Mouse (Mus musculus) forebrain, embryonic 14.5 days (tissue): ENCODE results near the gene Dnah8. TPM values are rescaled to one million over a fixed set of nuclear protein-coding genes. Genes with fewer than 3 reads are reported as not detected.

Experiments
- ATAC-seq: fragments of 200-750 bp; cut with Nextera tagmentation; 2 replicates; pipeline ENCODE4 v1.8.0; 2017; ENCODE audit warnings: mild to moderate bottlenecking, moderate library complexity
- DNase-seq: peaks from one replicate; pipeline ENCODE4 v3.0.0-alpha.2; 2015; ENCODE audit warnings: low spot score
- H3K27ac ChIP-seq: fragments of 300-500 bp; sonication (generic); 2 replicates; pipeline ENCODE4 v1.5.1; 2014; ENCODE audit warnings: low read depth, mild to moderate bottlenecking, control low read depth, low read length, moderate library complexity
- H3K27me3 ChIP-seq: fragments of 300-500 bp; sonication (generic); replicated peaks from 2 replicates; pipeline ENCODE4 v1.6.1; 2014; ENCODE audit warnings: low read length, control low read depth, mixed read lengths; ENCODE audit not compliant: control insufficient read depth, insufficient read depth
- H3K36me3 ChIP-seq: fragments of 300-500 bp; sonication (generic); 2 replicates; pipeline ENCODE4 v1.6.1; 2014; ENCODE audit warnings: low read length, control low read depth; ENCODE audit not compliant: control insufficient read depth, insufficient read depth
- H3K4me1 ChIP-seq: fragments of 300-500 bp; sonication (generic); 2 replicates; pipeline ENCODE4 v1.6.1; 2014; ENCODE audit warnings: antibody characterized with exemption, low read length, control low read depth; ENCODE audit not compliant: control insufficient read depth, insufficient read depth
- H3K4me2 ChIP-seq: fragments of 300-500 bp; sonication (generic); 2 replicates; pipeline ENCODE4 v1.6.1; 2014; ENCODE audit warnings: mild to moderate bottlenecking, control low read depth, low read length
- H3K4me3 ChIP-seq: fragments of 300-500 bp; sonication (generic); 2 replicates; pipeline ENCODE4 v1.5.1; 2014; ENCODE audit warnings: low read depth, low read length, control low read depth
- H3K9ac ChIP-seq: fragments of 300-500 bp; sonication (generic); 2 replicates; pipeline ENCODE4 v1.6.1; 2014; ENCODE audit warnings: mild to moderate bottlenecking, low read length, control low read depth, moderate library complexity
- H3K9me3 ChIP-seq: fragments of 300-500 bp; sonication (generic); replicated peaks from 2 replicates; pipeline ENCODE4 v1.6.1; 2016; ENCODE audit warnings: low read length, control low read depth, mixed read lengths; ENCODE audit not compliant: control insufficient read depth
- WGBS: fragments of 180-500 bp; shearing (Covaris S2); extraction: QIAGEN DNeasy Blood & Tissue Kit; methylation state at CpG from one replicate; pipeline ENCODE4 v1.1.7; 2014; 5-methylcytosine and 5-hydroxymethylcytosine counted together
- polyA plus RNA-seq: library from polyadenylated mRNA; unstranded; fragments of >200 nt; fragmentation: Nextera tagmentation; extraction: Ambion mirVana; gene quantifications from 2 replicates; pipeline ENCODE4 v1.2.1, GENCODE M21; 2014

The Dnah8 gene
- polyA plus RNA-seq, 1 experiment from 2014 or later: 1.9 TPM

DNA sequence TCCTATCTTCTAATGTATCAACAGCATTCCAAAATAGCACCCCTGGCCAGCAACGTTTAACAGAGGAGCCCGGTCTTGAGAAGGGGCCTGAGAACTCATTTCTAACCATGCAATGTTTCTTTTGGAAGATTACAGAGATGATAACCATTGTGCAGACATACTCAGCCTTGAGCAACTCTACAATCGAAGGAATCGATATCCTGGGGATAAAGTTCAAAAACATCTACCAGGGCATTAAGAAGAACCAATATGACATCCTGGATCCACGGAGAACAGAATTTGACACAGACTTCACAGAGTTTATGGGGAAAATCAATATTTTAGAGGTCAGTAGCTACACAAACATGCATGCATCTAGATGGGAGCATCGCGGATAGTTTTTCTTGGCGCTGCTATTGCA lies 39.0 kb downstream of the Dnah8 start:
- DNase-seq (no peak), ATAC-seq (no peak)
- Histone ChIP-seq H3K9me3 (peaks cover 4% of the 10 kb centered on the region; the same call in 1 of the 2 replicates), H3K27ac (no peak overlapping the region), H3K27me3 (no peaks in the 10 kb centered on the region), H3K4me1 (no peaks in the 10 kb centered on the region), H3K4me3 (no peak overlapping the region), H3K36me3 (no peaks in the 10 kb centered on the region), H3K9ac (no peak overlapping the region), H3K4me2 (no peak overlapping the region)
- WGBS: 92% methylated on average over 8 of the region's 8 CpGs

DNA sequence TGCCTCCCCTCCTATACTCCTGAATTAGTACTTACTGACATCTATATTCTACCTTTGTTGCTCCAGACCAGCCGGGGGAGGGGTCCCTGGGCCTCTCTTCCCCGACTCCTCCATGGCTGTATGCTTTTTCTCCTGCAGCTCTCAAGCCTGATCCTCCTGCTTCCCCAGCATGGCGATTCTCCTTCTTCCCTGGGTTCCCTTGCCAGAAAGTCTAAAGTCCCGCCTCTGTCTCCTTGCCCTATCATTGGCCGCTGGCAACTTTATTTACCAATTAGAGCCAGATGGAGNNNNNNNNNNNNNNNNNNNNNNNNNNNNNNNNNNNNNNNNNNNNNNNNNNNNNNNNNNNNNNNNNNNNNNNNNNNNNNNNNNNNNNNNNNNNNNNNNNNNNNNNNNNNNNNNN lies 40.7 kb downstream of the Dnah8 start:
- Histone ChIP-seq H3K36me3 (no peaks in the 10 kb centered on the region), H3K27me3 (no peaks in the 10 kb centered on the region), H3K9ac (no peak overlapping the region), H3K27ac (no peak overlapping the region), H3K9me3 (peaks cover 4% of the 10 kb centered on the region; the same call in 1 of the 2 replicates), H3K4me1 (no peaks in the 10 kb centered on the region), H3K4me2 (no peak overlapping the region), H3K4me3 (no peak overlapping the region)
- ATAC-seq (no peak), DNase-seq (no peak)
- 81% methylated on average over 5 of the region's 5 CpGs for WGBS

DNA sequence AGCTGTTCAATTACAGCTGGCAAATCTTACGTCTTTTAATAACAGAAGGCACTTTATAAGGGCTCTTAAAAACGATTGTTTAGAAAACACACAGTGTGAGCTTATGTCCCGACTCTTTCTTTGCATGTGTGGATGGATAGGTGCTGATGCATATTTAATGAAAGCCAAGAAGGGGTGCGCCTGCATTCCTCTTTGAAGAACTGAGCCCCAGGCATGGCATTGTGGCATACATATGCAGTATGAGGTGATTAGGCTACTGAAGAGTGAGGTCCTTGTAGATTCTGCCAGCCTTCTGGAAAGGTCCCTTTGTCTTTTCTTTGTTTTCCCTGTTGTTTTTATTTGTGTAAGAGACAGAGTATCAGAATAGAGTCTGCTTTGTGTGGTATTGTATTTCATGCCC lies 48.4 kb downstream of the Dnah8 start:
- Histone ChIP-seq H3K4me1 (no peaks in the 10 kb centered on the region), H3K27me3 (no peaks in the 10 kb centered on the region), H3K4me3 (no peak overlapping the region), H3K9ac (no peak overlapping the region), H3K36me3 (no peaks in the 10 kb centered on the region), H3K9me3 (no peaks in the 10 kb centered on the region), H3K4me2 (no peak overlapping the region), H3K27ac (no peak overlapping the region)
- peak; percentile 49 for DNase-seq
- ATAC-seq: peak; percentile 44
- WGBS: 28% methylated on average over 4 of the region's 4 CpGs

DNA sequence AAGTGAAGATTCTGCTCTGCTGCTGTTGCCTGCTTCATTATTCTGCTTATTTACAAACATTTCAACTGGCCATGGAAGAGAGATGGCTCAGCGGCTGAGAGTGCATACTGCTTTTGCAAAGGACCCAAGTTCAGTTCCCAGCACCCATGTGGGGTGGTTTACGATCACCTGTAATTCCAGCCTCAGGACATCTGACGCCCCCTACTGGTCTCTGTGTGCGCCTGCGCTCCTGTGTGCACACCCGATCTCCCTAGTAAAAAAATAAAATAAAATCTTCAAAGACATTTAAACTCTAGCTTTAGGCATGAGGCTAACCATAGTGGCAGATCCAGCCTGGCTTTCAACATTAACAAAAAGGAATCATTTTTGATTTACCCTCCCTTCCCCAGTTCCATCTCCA lies 48.9 kb downstream of the Dnah8 start:
- no peaks in the 10 kb centered on the region for H3K9me3 ChIP-seq
- no peak for DNase-seq
- H3K4me2 ChIP-seq: no peak overlapping the region
- no peaks in the 10 kb centered on the region for H3K36me3 ChIP-seq
- H3K4me3 ChIP-seq: no peak overlapping the region
- 86% methylated on average over 6 of the region's 6 CpGs for WGBS
- no peak overlapping the region for H3K27ac ChIP-seq
- no peak overlapping the region for H3K9ac ChIP-seq
- ATAC-seq: no peak
- no peaks in the 10 kb centered on the region for H3K27me3 ChIP-seq
- H3K4me1 ChIP-seq: no peaks in the 10 kb centered on the region

DNA sequence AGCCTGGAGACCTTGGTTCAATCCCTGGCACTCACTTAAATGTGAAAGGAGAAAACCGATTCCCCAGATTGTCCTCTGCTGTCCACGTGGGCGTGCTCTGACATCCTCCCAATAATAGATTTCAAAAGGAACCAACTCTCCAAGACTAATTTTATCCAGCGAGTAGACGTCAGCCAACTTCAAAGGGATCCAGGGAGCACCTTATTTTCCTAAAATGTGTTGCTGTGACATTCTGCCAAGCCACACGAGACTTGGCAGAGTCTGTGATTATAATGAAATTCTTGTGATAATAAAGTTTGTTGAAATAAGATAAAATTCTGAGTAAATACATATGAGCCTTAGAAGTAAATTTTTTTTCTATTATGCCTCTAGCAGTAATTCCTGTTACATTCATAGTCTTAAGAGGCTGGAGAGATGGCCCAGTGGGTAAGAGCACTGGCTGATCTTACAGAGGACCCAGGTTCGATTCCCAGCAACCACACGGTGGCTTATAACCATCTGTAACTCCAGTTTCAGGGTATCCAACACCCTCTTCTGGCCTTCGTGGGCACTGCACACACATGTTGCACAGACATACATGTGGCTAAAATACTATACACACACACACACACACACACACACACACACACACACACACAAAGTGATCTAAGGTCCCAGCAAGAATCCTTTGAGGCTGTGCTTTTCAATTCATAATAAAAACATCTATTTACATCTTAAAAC lies 51.0 kb downstream of the Dnah8 start:
- ATAC-seq: no peak
- WGBS: 86% methylated on average over 9 of the region's 9 CpGs
- Histone ChIP-seq H3K4me1 (no peaks in the 10 kb centered on the region), H3K9me3 (no peaks in the 10 kb centered on the region), H3K4me3 (no peak overlapping the region), H3K27ac (no peak overlapping the region), H3K4me2 (no peak overlapping the region), H3K36me3 (no peaks in the 10 kb centered on the region), H3K27me3 (no peaks in the 10 kb centered on the region), H3K9ac (no peak overlapping the region)
- DNase-seq: no peak

DNA sequence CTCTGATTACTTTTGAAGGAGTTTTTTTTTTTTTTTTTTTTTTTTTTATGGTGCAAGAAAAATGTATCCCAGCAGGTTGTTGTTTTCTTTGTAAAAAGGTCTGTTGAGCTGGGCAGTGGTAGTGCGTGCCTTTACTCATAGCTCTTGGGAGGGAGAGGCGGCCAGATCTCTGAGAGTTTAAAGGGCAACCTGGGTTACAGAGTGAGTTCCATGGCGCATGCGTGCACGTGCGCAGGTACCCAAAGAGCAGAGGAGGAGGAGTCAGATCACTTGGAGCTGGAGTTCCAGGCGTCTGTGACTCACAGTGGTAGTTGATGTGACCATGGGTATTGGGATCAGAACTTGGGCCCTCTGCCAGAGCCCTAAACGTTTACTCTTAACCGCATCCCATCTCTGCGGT lies 54.4 kb downstream of the Dnah8 start:
- Histone ChIP-seq H3K4me3 (no peak overlapping the region), H3K9me3 (no peaks in the 10 kb centered on the region), H3K4me1 (no peaks in the 10 kb centered on the region), H3K27ac (no peak overlapping the region), H3K9ac (no peak overlapping the region), H3K27me3 (no peaks in the 10 kb centered on the region), H3K36me3 (no peaks in the 10 kb centered on the region), H3K4me2 (no peak overlapping the region)
- WGBS: 91% methylated on average over 10 of the region's 10 CpGs
- ATAC-seq (no peak), DNase-seq (no peak)

DNA sequence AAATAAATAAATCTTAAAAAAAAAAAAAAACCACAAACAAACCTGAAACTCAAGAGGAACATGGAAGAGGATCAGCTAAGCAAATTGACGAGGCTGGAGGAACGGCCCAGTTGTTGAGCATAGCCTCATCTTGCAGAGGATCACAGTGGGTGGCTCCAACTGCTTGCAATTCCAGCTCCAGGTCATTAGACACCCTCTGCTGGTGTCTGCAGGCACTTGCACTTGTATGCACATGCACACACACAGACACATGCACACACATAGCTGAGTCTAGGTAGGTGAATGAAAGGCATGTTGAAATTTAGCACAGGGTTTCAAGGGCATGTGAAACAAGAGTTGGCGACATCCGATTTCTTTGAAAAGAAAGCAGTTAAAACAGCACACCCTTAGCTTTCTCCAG lies 55.5 kb downstream of the Dnah8 start:
- Histone ChIP-seq H3K4me3 (no peak overlapping the region), H3K4me1 (no peaks in the 10 kb centered on the region), H3K9ac (no peak overlapping the region), H3K27me3 (no peaks in the 10 kb centered on the region), H3K9me3 (no peaks in the 10 kb centered on the region), H3K36me3 (no peaks in the 10 kb centered on the region), H3K4me2 (no peak overlapping the region), H3K27ac (no peak overlapping the region)
- DNase-seq (no peak), ATAC-seq (no peak)
- WGBS: 93% methylated on average over 4 of the region's 4 CpGs

DNA sequence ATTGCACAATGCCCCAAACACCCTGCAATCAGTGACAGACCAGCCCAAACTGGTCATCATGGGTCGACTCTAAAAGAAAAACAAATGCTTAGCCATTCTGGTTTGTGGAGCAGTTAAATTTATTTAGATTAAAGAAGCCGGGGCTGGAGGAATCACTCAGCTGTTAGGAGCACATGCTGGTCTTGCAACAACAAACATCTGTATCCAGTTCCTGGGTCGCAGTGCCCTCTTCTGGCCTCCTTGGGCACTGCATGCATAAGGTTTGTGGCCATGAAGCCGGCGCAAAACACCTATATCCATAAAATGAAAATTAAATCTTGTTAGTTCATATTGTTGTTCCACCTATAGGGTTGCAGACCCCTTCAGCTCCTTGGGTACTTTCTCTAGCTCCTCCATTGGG lies 57.5 kb downstream of the Dnah8 start:
- no peak for ATAC-seq
- H3K9me3 ChIP-seq: no peaks in the 10 kb centered on the region
- no peaks in the 10 kb centered on the region for H3K27me3 ChIP-seq
- no peaks in the 10 kb centered on the region for H3K4me1 ChIP-seq
- H3K4me3 ChIP-seq: no peak overlapping the region
- no peak overlapping the region for H3K27ac ChIP-seq
- 23% methylated on average over 5 of the region's 5 CpGs for WGBS
- peak; percentile 42 for DNase-seq
- H3K36me3 ChIP-seq: no peaks in the 10 kb centered on the region
- no peak overlapping the region for H3K9ac ChIP-seq
- no peak overlapping the region for H3K4me2 ChIP-seq

DNA sequence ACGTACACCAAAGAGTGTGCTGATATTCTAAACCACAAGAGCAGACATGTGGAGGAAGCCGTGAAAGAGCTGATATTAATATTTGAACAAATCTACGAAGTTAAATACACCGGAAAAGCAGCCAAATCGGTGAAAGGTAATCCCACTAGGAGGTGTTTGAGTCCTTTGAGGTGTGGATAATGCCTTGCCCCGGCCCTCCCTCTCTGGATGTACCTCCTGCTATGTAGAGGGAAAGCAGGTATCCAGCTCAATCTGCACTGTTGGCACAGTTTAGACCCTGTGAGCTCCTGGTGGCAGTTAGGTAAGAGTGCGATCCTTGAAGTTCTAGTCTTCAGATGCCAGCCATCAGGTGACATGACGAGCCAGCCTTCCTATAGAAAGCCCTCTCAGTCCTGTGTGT lies 66.0 kb downstream of the Dnah8 start:
- DNase-seq (no peak), ATAC-seq (no peak)
- 77% methylated on average over 8 of the region's 8 CpGs for WGBS
- Histone ChIP-seq H3K4me2 (no peak overlapping the region), H3K27ac (no peak overlapping the region), H3K4me3 (no peak overlapping the region), H3K36me3 (no peaks in the 10 kb centered on the region), H3K27me3 (no peaks in the 10 kb centered on the region), H3K9ac (no peak overlapping the region), H3K4me1 (no peaks in the 10 kb centered on the region), H3K9me3 (no peaks in the 10 kb centered on the region)
